Comparison of ENCODE assay signal across 31 mouse cellular contexts in genomic region chr8:115687349-115687748, GRCm38 (mm10).
"Had no signal": no experiment of that assay in that cellular context is flagged by ENCODE, and none has a peak within 500 bp of the region (broad histone marks: within the 10 kb centered on the region; RNA-seq: fewer than 3 reads in every experiment).

No protein-coding gene starts in this region.

- H3K27ac ChIP-seq: limb, embryonic 10.5 days; limb, embryonic 12.5 days; limb, embryonic 13.5 days; limb, embryonic 15.5 days; liver, embryonic 12.5 days; liver, embryonic 13.5 days; liver, embryonic 14.5 days; liver, embryonic 15.5 days; lung, embryonic 15.5 days; macrophage; midbrain, embryonic 10.5 days; midbrain, embryonic 12.5 days; midbrain, embryonic 13.5 days; midbrain, embryonic 15.5 days; neural tube, embryonic 12.5 days had no signal

- H3K4me1 ChIP-seq: limb, embryonic 15.5 days; liver, embryonic 12.5 days; liver, embryonic 13.5 days; liver, embryonic 15.5 days; lung, embryonic 15.5 days; megakaryocyte, embryonic 14.5 days; neural tube, embryonic 12.5 days had no signal

- H3K9ac ChIP-seq: limb, embryonic 12.5 days; limb, embryonic 13.5 days; limb, embryonic 15.5 days; liver, embryonic 12.5 days; liver, embryonic 13.5 days; liver, embryonic 14.5 days; liver, embryonic 15.5 days; liver, postnatal 0 days; lung, embryonic 14.5 days; lung, embryonic 15.5 days; midbrain, embryonic 12.5 days; midbrain, embryonic 13.5 days; midbrain, embryonic 15.5 days; neural tube, embryonic 12.5 days had no signal

- H3K9me3 ChIP-seq: limb, embryonic 10.5 days; limb, embryonic 12.5 days; limb, embryonic 13.5 days; limb, embryonic 15.5 days; liver, embryonic 12.5 days; liver, embryonic 13.5 days; liver, embryonic 15.5 days; lung, embryonic 15.5 days; midbrain, embryonic 10.5 days; midbrain, embryonic 12.5 days; midbrain, embryonic 13.5 days; midbrain, embryonic 15.5 days; neural tube, embryonic 12.5 days had no signal

- H3K4me3 ChIP-seq: limb, embryonic 10.5 days; limb, embryonic 12.5 days; limb, embryonic 13.5 days; limb, embryonic 15.5 days; liver, embryonic 12.5 days; liver, embryonic 13.5 days; liver, embryonic 15.5 days; lung, embryonic 15.5 days; megakaryocyte, embryonic 14.5 days; midbrain, embryonic 10.5 days; midbrain, embryonic 12.5 days; midbrain, embryonic 13.5 days; midbrain, embryonic 15.5 days; myocyte; neural tube, embryonic 12.5 days had no signal

- H3K36me3 ChIP-seq: limb, embryonic 10.5 days; limb, embryonic 12.5 days; limb, embryonic 13.5 days; limb, embryonic 15.5 days; liver, embryonic 12.5 days; liver, embryonic 13.5 days; liver, embryonic 15.5 days; lung, embryonic 15.5 days; midbrain, embryonic 10.5 days; midbrain, embryonic 12.5 days; midbrain, embryonic 13.5 days; midbrain, embryonic 15.5 days; neural tube, embryonic 12.5 days had no signal

- H3K4me2 ChIP-seq: limb, embryonic 12.5 days; limb, embryonic 13.5 days; limb, embryonic 15.5 days; liver, embryonic 11.5 days; liver, embryonic 12.5 days; liver, embryonic 13.5 days; liver, embryonic 15.5 days; lung, embryonic 14.5 days; lung, embryonic 15.5 days; midbrain, embryonic 12.5 days; midbrain, embryonic 13.5 days; midbrain, embryonic 15.5 days; neural tube, embryonic 12.5 days had no signal

- H3K27me3 ChIP-seq: liver, embryonic 12.5 days; liver, embryonic 13.5 days; liver, embryonic 15.5 days; lung, embryonic 15.5 days; megakaryocyte, embryonic 14.5 days; midbrain, embryonic 15.5 days had no signal

- DNase-seq: left cerebral cortex, postnatal 4 days; liver; liver, embryonic 13.5 days; liver, postnatal 0 days; lung, adult 18-20 months; lung, adult 2 months; lung, embryonic 14.5 days; lung, postnatal 10 days; lung, postnatal 14 days; lung, postnatal 36 days; lung, postnatal 4 days; midbrain, embryonic 14.5 days had no signal

- ATAC-seq: liver, embryonic 12.5 days; liver, postnatal 0 days; lung, postnatal 0 days; midbrain, embryonic 13.5 days; midbrain, embryonic 15.5 days; midbrain, embryonic 16.5 days had no signal
